ENCODE assay signal across 20 mouse cellular contexts in genomic region chr17:57228873-57229272, GRCm38 (mm10). TPM values are rescaled to one million over a fixed set of nuclear protein-coding genes. Genes with fewer than 3 reads are reported as not detected.
"Had no signal": no experiment of that assay in that cellular context is flagged by ENCODE, and none has a peak within 500 bp of the region (broad histone marks: within the 10 kb centered on the region; RNA-seq: fewer than 3 reads in every experiment).

No protein-coding gene starts in this region.

- H3K4me1 ChIP-seq: midbrain, embryonic 10.5 days; neural tube, embryonic 13.5 days had no signal

- H3K9ac ChIP-seq: kidney, embryonic 15.5 days; lung, embryonic 15.5 days; midbrain, embryonic 13.5 days; neural tube, embryonic 13.5 days had no signal

- H3K4me3 ChIP-seq: kidney, embryonic 15.5 days; left cerebral cortex, adult 2 months; lung, embryonic 15.5 days; megakaryocyte, embryonic 14.5 days; midbrain, embryonic 10.5 days; midbrain, embryonic 13.5 days; myocyte; neural tube, embryonic 13.5 days had no signal

- H3K27ac ChIP-seq: kidney, embryonic 15.5 days; left cerebral cortex, adult 2 months; lung, embryonic 15.5 days; midbrain, embryonic 10.5 days; midbrain, embryonic 13.5 days; neural tube, embryonic 13.5 days had no signal

- H3K27me3 ChIP-seq: lung, embryonic 15.5 days; midbrain, embryonic 13.5 days; neural tube, embryonic 13.5 days had no signal

- DNase-seq: kidney, postnatal 10 days; layer of hippocampus, postnatal 36 days; right cerebral cortex, postnatal 25 days; thymus, adult 18-20 months; thymus, postnatal 14 days; thymus, postnatal 4 days had no signal

- H3K9me3 ChIP-seq: kidney, embryonic 15.5 days; lung, embryonic 15.5 days; megakaryocyte, embryonic 14.5 days; midbrain, embryonic 10.5 days; midbrain, embryonic 13.5 days; neural tube, embryonic 13.5 days had no signal

- H3K36me3 ChIP-seq: kidney, embryonic 15.5 days; lung, embryonic 15.5 days; midbrain, embryonic 10.5 days; midbrain, embryonic 13.5 days; neural tube, embryonic 13.5 days had no signal

RNA-seq across cellular contexts. Expression of gene C3, which starts 0.9 kb away (rescaled TPM):
- polyA plus RNA-seq: midbrain, embryonic 10.5 days had no signal

RNA-seq across cellular contexts. Expression of gene Tnfsf14, which starts 34.9 kb away (rescaled TPM):
- total RNA-seq: layer of hippocampus, adult 8-10 months; layer of hippocampus, postnatal 10 days; layer of hippocampus, postnatal 36 days; left cerebral cortex, adult 2 months; left cerebral cortex, postnatal 10 days; left cerebral cortex, postnatal 36 days had no signal
- polyA plus RNA-seq: midbrain, embryonic 13.5 days; midbrain, embryonic 16.5 days; myocyte; neural tube, embryonic 13.5 days; testis, adult 2 months had no signal

RNA-seq across cellular contexts. Expression of gene Vav1, which starts 50.0 kb away (rescaled TPM):
- polyA plus RNA-seq: myocyte had no signal
